Mouse (Mus musculus) CH12.LX (cell line): ENCODE measurements around the gene Gm44503. TPM values are rescaled to one million over a fixed set of nuclear protein-coding genes. Genes with fewer than 3 reads are reported as not detected.

Experiments
- DNase-seq: peaks from one replicate; pipeline ENCODE4 v3.0.0-alpha.2; 2013; ENCODE audit errors: extremely low read depth
- H3K27ac ChIP-seq: 2 replicates; pipeline ENCODE4 v1.5.1; 2012; ENCODE audit warnings: low read depth, mild to moderate bottlenecking, control low read depth, moderate library complexity; ENCODE audit not compliant: insufficient read depth
- H3K27me3 ChIP-seq: replicated peaks from 2 replicates; pipeline ENCODE3; 2012; ENCODE audit warnings: inconsistent platforms
- H3K36me3 ChIP-seq, 2 experiments: replicated peaks in 1 of 2; 2 replicates each; pipeline versions ENCODE3 to v1.6.1; 2012; ENCODE audit warnings: inconsistent platforms in 1 of 2, low read length in 1 of 2, mild to moderate bottlenecking in 1 of 2, mixed read lengths in 1 of 2, moderate library complexity in 1 of 2; ENCODE audit not compliant: control insufficient read depth in 1 of 2, insufficient read depth in 1 of 2
- H3K4me1 ChIP-seq, 2 experiments: 2 replicates each; pipeline ENCODE4 v1.6.1; 2012; ENCODE audit warnings: inconsistent platforms in 1 of 2, moderate library complexity in 1 of 2; ENCODE audit not compliant: insufficient read depth in 2 of 2, control insufficient read depth in 1 of 2
- H3K4me2 ChIP-seq: 2 replicates; pipeline ENCODE4 v1.6.1; 2012; ENCODE audit warnings: low read depth, mild to moderate bottlenecking, control low read depth; ENCODE audit not compliant: poor library complexity, insufficient read depth, severe bottlenecking
- H3K4me3 ChIP-seq, 3 experiments: fragments of 150-350 bp in 1 of 3; sonication (generic) in 1 of 3; replicated peaks in 1 of 3; 2 replicates each; pipeline versions ENCODE3 to v1.5.1; 2011 to 2012; ENCODE audit warnings: low read depth in 2 of 3, low read length in 2 of 3, mild to moderate bottlenecking in 2 of 3, moderate library complexity in 2 of 3, control low read depth in 1 of 3, improper control_type of control experiment in 1 of 3, inconsistent platforms in 1 of 3, mixed read lengths in 1 of 3; ENCODE audit not compliant: poor library complexity in 1 of 3
- H3K79me2 ChIP-seq: replicated peaks from 2 replicates; pipeline ENCODE4 v1.6.1; 2012; ENCODE audit warnings: mild to moderate bottlenecking, moderate library complexity; ENCODE audit not compliant: control insufficient read depth, poor library complexity, insufficient read depth, severe bottlenecking; ENCODE audit errors: extremely low read depth
- H3K9ac ChIP-seq: 2 replicates; pipeline ENCODE4 v1.6.1; 2012; ENCODE audit warnings: low read depth, mild to moderate bottlenecking, control low read depth, moderate library complexity; ENCODE audit not compliant: insufficient read depth
- H3K9me3 ChIP-seq: replicated peaks from 2 replicates; pipeline ENCODE3; 2012; ENCODE audit warnings: low read length, inconsistent platforms, mixed read lengths
- BHLHE40 ChIP-seq: IDR thresholded peaks from 2 replicates; pipeline ENCODE4 v1.6.1; 2011; ENCODE audit warnings: mild to moderate bottlenecking, low read depth, low read length, improper control_type of control experiment
- CHD1 ChIP-seq: IDR thresholded peaks from 2 replicates; pipeline ENCODE4 v1.6.1; 2012; ENCODE audit warnings: low read depth, low read length, improper control_type of control experiment, inconsistent platforms
- CTCF ChIP-seq, 2 experiments: IDR thresholded peaks in 1 of 2; conservative IDR thresholded peaks in 1 of 2; 2 replicates each; pipeline ENCODE4 v1.5.1; 2011 to 2012; ENCODE audit warnings: low read depth in 2 of 2, low read length in 2 of 2, improper control_type of control experiment in 1 of 2, inconsistent platforms in 1 of 2, mild to moderate bottlenecking in 1 of 2, moderate library complexity in 1 of 2
- ELF1 ChIP-seq: IDR thresholded peaks from 2 replicates; pipeline ENCODE4 v1.6.1; 2014; ENCODE audit warnings: low read depth, mild to moderate bottlenecking, inconsistent platforms, low read length, improper control_type of control experiment
- GABPA ChIP-seq: IDR thresholded peaks from 2 replicates; pipeline ENCODE4 v1.6.1; 2012; ENCODE audit warnings: low read depth, low read length, improper control_type of control experiment, inconsistent platforms; ENCODE audit not compliant: insufficient replicate concordance
- HCFC1 ChIP-seq: IDR thresholded peaks from 2 replicates; pipeline ENCODE4 v1.6.1; 2012; ENCODE audit warnings: low read depth, mild to moderate bottlenecking, inconsistent platforms, low read length, improper control_type of control experiment
- JUN ChIP-seq: IDR thresholded peaks from 2 replicates; pipeline ENCODE4 v1.6.1; 2011; ENCODE audit warnings: low read depth, mild to moderate bottlenecking, low read length, improper control_type of control experiment, moderate library complexity; ENCODE audit not compliant: insufficient read depth
- KAT2A ChIP-seq: IDR thresholded peaks from 2 replicates; pipeline ENCODE4 v1.6.1; 2012; ENCODE audit warnings: low read length, improper control_type of control experiment, inconsistent platforms; ENCODE audit not compliant: insufficient replicate concordance
- MAX ChIP-seq: IDR thresholded peaks from 2 replicates; pipeline ENCODE4 v1.6.1; 2011; ENCODE audit warnings: low read length, improper control_type of control experiment
- MXI1 ChIP-seq: IDR thresholded peaks from 2 replicates; pipeline ENCODE4 v1.6.1; 2011; ENCODE audit warnings: mild to moderate bottlenecking, low read depth, low read length, improper control_type of control experiment
- MYC ChIP-seq: IDR thresholded peaks from 2 replicates; pipeline ENCODE4 v1.6.1; 2011; ENCODE audit warnings: low read depth, mild to moderate bottlenecking, improper control_type of control experiment, low read length
- NRF1 ChIP-seq: IDR thresholded peaks from 2 replicates; pipeline ENCODE4 v1.6.1; 2014; ENCODE audit warnings: low read depth, mild to moderate bottlenecking, inconsistent platforms, low read length, improper control_type of control experiment, moderate library complexity
- PAX5 ChIP-seq: IDR thresholded peaks from 2 replicates; pipeline ENCODE4 v1.6.1; 2012; ENCODE audit warnings: low read length, inconsistent platforms, mixed read lengths
- POLR2A ChIP-seq: IDR thresholded peaks from 2 replicates; pipeline ENCODE4 v1.6.1; 2011; ENCODE audit warnings: low read depth, mild to moderate bottlenecking, improper control_type of control experiment, low read length
- SIN3A ChIP-seq: IDR thresholded peaks from 2 replicates; pipeline ENCODE4 v1.6.1; 2012; ENCODE audit warnings: low read length, improper control_type of control experiment, inconsistent platforms
- SMC3 ChIP-seq: IDR thresholded peaks from 2 replicates; pipeline ENCODE4 v1.6.1; 2011; ENCODE audit warnings: low read depth, low read length, improper control_type of control experiment
- TBP ChIP-seq: conservative IDR thresholded peaks from 2 replicates; pipeline ENCODE4 v1.6.1; 2011; ENCODE audit warnings: low read depth, low read length, improper control_type of control experiment
- USF1 ChIP-seq: IDR thresholded peaks from 2 replicates; pipeline ENCODE4 v1.6.1; 2014; ENCODE audit warnings: low read depth, mild to moderate bottlenecking, inconsistent platforms, low read length, improper control_type of control experiment
- ZKSCAN1 ChIP-seq: IDR thresholded peaks from 2 replicates; pipeline ENCODE4 v1.6.1; 2012; ENCODE audit warnings: low read depth, inconsistent platforms, low read length, improper control_type of control experiment, borderline replicate concordance
- ZMIZ1 ChIP-seq: IDR thresholded peaks from 2 replicates; pipeline ENCODE4 v1.6.1; 2012; ENCODE audit warnings: low read depth, mild to moderate bottlenecking, inconsistent platforms, low read length, improper control_type of control experiment
- dilution Hi-C: fragments of 300-500 bp; cut with MboI; formaldehyde crosslinking; loops from 2 replicates; pipeline ENCODE4 v1.14.3; 2020; ENCODE audit warnings: low sequenced_read_pairs; ENCODE audit not compliant: extremely low pct_unique_long_range_greater_than_20kb, extremely low pct_ligation_motif_present
- in situ Hi-C: fragments of 300-500 bp; cut with MboI; formaldehyde crosslinking; loops from 3 replicates; pipeline ENCODE4 v1.14.3; 2019; ENCODE audit warnings: low sequenced_read_pairs, low pct_ligation_motif_present, low pct_unique_long_range_greater_than_20kb, mixed read lengths
- polyA plus RNA-seq: library from polyadenylated mRNA; unstranded; fragments of >175 nt; gene quantifications from 2 replicates; pipeline ENCODE4 v1.2.1, GENCODE M21; 2012; ENCODE audit warnings: low read depth; ENCODE audit not compliant: insufficient read length
- total RNA-seq, 2 experiments: library from RNA; depleted of rRNA; stranded (reverse); fragments of 300-350 nt in 1 of 2; fragments of >200 nt in 1 of 2; gene quantifications; 2 replicates each; pipeline ENCODE4 v1.2.3; 2012 to 2014

Gm44503 gene
- total and polyA plus RNA-seq, 3 experiments: not detected

DNA sequence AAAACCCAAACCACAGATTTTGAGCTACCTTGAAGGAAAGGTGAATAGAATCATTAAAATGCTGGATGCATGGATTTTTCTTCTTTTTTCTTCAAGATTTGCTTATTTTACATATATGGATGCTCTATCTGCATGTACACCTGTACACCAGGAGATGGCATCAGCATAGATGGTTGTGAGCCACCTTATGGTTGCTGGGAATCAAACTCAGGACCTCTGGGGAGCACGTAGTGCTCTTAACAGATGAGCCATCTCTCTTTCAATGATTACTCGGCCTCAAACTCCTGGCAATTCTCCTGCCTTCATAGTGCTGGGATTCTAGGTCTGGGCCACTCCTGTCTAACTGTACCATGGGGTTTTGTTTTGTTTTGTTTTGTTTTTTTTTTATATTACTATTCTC lies 24.4 kb downstream of the Gm44503 start:
- DNase-seq: no peak
- H3K9me3 ChIP-seq: no peaks in the 10 kb centered on the region
- no peak overlapping the region for H3K27ac ChIP-seq
- no peak overlapping the region for H3K4me3 ChIP-seq
- dilution Hi-C loops (no loop called here), in situ Hi-C loops (no loop called here)
- peaks cover 3 to 23% of the 10 kb centered on the region in 2 experiments; a peak in 3 of 4 replicates for H3K4me1 ChIP-seq
- H3K9ac ChIP-seq: no peak overlapping the region
- H3K4me2 ChIP-seq: no peak overlapping the region
- no peaks in the 10 kb centered on the region for H3K79me2 ChIP-seq
- H3K36me3 ChIP-seq: no peaks in the 10 kb centered on the region
- H3K27me3 ChIP-seq: peaks cover 2% of the 10 kb centered on the region
- TF ChIP-seq SMC3 (peak; percentile 38), ELF1 (no peak), USF1 (no peak), ZKSCAN1 (no peak), CTCF (conservative IDR thresholded peaks at IDR 0.05 in 1 of 2, IDR thresholded peaks at IDR 0.05 in 1 of 2; ENCODE audit: low read depth in 2 of 2, low read length in 2 of 2) (peak in 1 of 2 experiments; percentile 47; a peak in 2 of 4 replicates), PAX5 (no peak)

DNA sequence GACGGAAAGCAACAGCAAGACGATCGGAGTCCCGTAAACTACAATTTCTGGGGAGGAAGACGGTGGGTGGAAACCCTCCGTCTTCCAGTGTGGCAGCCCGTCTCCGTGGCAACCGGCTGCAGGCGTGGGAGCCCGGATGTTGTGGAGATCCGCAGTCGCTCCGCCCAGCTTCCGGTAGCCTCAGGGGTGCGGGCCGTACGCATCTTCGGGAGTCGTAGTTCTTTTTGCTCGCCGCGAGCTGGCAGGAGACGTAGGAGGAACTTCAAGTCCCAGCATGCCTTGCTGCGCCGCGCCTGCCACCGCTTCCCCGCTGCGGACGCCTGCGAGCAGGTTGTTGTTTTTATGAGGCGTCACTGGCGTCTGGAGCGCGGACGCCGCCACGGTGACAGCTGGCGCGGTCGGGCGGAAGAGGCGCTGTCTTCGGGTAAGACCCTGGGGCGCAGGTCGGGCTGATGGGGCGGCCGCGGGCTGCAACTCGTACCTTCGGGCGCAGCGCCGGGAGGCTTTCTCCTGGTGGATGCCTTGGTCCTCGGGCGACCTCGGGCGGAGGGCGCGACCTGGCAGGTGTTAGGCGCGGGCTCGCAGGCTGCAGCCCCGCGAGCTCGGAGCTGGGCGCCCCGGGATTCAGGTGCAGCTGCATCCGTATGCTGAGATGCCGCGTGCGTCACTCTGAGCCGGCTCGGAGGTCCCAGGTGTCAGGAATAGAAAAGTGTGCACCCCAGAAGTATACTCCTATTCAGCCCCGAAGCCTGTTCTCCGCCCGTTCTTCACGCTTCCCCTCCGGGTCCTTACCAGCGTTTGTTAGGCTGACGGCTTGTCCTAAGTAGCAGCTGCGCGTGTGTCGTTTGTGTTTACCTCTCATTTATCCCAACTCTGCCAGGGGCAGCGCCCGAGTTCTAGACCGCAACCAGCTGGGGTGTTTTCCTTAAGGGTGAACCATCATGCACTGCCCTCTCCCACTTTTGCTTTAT lies 26.9 kb downstream of the Gm44503 start, which contains the start of the genes Ccpg1os and Ccpg1:
TSS of gene Ccpg1os (minus strand) at position 133 of the 971 bp plus-strand sequence.
TSS of gene Ccpg1 (plus strand) at position 180 of the 971 bp plus-strand sequence.
- Histone ChIP-seq H3K4me3 (peak within 1 kb of the TSS; percentile 69 to 80 (median 72)), H3K79me2 (no peaks in the 10 kb centered on the region; the same call in 1 of the 2 replicates), H3K27me3 (peaks cover 2% of the 10 kb centered on the region), H3K4me2 (peak within 1 kb of the TSS; percentile 95), H3K27ac (no peak within 1 kb of the TSS), H3K9ac (peak within 1 kb of the TSS; percentile 65), H3K4me1 (peaks cover 3 to 23% of the 10 kb centered on the region in 2 experiments; a peak in 3 of 4 replicates), H3K9me3 (no peaks in the 10 kb centered on the region), H3K36me3 (no peaks in the 10 kb centered on the region)
- peak; percentile 97 for DNase-seq
- in situ Hi-C loops (no loop called here), dilution Hi-C loops (no loop called here)
- TF ChIP-seq MXI1 (peak; percentile 95), ELF1 (peak; percentile 94), JUN (no peak), ZMIZ1 (no peak), BHLHE40 (peak; percentile 45), SIN3A (peak; percentile 98), MAX (peak; percentile 77), MYC (peak; percentile 42; the same call in 1 of the 2 replicates), GABPA (peak; percentile 88; the same call in 1 of the 2 replicates), CHD1 (no peak), KAT2A (peak; percentile 98), HCFC1 (peak; percentile 100), POLR2A (peak; percentile 48), TBP (no peak), NRF1 (peak; percentile 61)
